Mouse (Mus musculus): ENCODE data around the gene Atg10. TPM values are rescaled to one million over a fixed set of nuclear protein-coding genes. Genes with fewer than 3 reads are reported as not detected.
"Not testable (repeated sequence)": the region's sequence is repeated elsewhere in the genome, so short reads cannot be mapped to it uniquely, and the experiment has no call there.

The Atg10 gene
- polyA plus RNA-seq, 1 experiment from 2014 or later, result 24.0 TPM

GRCm38 (mm10) chr13:90925191-90925590 is 298.6 kb downstream of the Atg10 start:
- peaks cover 43% of the 10 kb centered on the region for H3K36me3 ChIP-seq
- H3K4me1 ChIP-seq, result peaks cover 4% of the 10 kb centered on the region; the same call in 1 of the 2 replicates
- 89% methylated on average over 5 of the region's 5 CpGs for WGBS
- no peak overlapping the region for H3K4me3 ChIP-seq
- H3K4me2 ChIP-seq, result no peak overlapping the region
- no peaks in the 10 kb centered on the region for H3K27me3 ChIP-seq
- H3K27ac ChIP-seq, result no peak overlapping the region
- no peak for ATAC-seq (ENCODE audit: insufficient number of reproducible peaks, insufficient read depth, low FRiP score, low TSS enrichment, low read depth)
- H3K9ac ChIP-seq, result no peak overlapping the region
- H3K9me3 ChIP-seq, result no peaks in the 10 kb centered on the region

GRCm38 (mm10) chr13:90924072-90924471 is 299.7 kb downstream of the Atg10 start:
- Histone ChIP-seq H3K4me3 (peak overlapping the region; percentile 85), H3K36me3 (peaks cover 42% of the 10 kb centered on the region), H3K4me1 (peaks cover 4% of the 10 kb centered on the region; the same call in 1 of the 2 replicates), H3K9ac (peak overlapping the region; percentile 97), H3K4me2 (peak overlapping the region; percentile 68), H3K27me3 (no peaks in the 10 kb centered on the region), H3K27ac (peak overlapping the region; percentile 86; the same call in 1 of the 2 replicates), H3K9me3 (no peaks in the 10 kb centered on the region)
- 41% methylated on average over 9 of the region's 9 CpGs for WGBS
- no peak for ATAC-seq (ENCODE audit: insufficient number of reproducible peaks, insufficient read depth, low FRiP score, low TSS enrichment, low read depth)

GRCm38 (mm10) chr13:90923617-90924016 is 300.2 kb downstream of the Atg10 start:
- Histone ChIP-seq H3K36me3 (peaks cover 38% of the 10 kb centered on the region), H3K27ac (peak overlapping the region; percentile 86), H3K4me3 (peak overlapping the region; percentile 85), H3K9ac (peak overlapping the region; percentile 97), H3K4me2 (peak overlapping the region; percentile 68)
- WGBS, result under 1% methylated on average over 13 of the region's 13 CpGs
- not testable (repeated sequence) for H3K9me3 ChIP-seq; H3K27me3 ChIP-seq; ATAC-seq (ENCODE audit: insufficient number of reproducible peaks, insufficient read depth, low FRiP score, low TSS enrichment, low read depth); H3K4me1 ChIP-seq

GRCm38 (mm10) chr13:90922751-90923612 is 300.8 kb downstream of the Atg10 start, which contains the start of gene Rps23:
Gene Rps23, plus strand, starts transcription at chr13:90922958.
- H3K27ac ChIP-seq, result peak within 1 kb of the TSS; percentile 86
- peak within 1 kb of the TSS; percentile 68 for H3K4me2 ChIP-seq
- peak within 1 kb of the TSS; percentile 97 for H3K9ac ChIP-seq
- H3K36me3 ChIP-seq, result peaks cover 32% of the 10 kb centered on the region
- no peaks in the 10 kb centered on the region for H3K9me3 ChIP-seq
- H3K4me1 ChIP-seq, result peaks cover 4% of the 10 kb centered on the region; the same call in 1 of the 2 replicates
- H3K27me3 ChIP-seq, result no peaks in the 10 kb centered on the region
- under 1% methylated on average over 57 of the region's 57 CpGs for WGBS
- peak within 1 kb of the TSS; percentile 85 for H3K4me3 ChIP-seq
- ATAC-seq (ENCODE audit: insufficient number of reproducible peaks, insufficient read depth, low FRiP score, low TSS enrichment, low read depth), result peak; percentile 98

DNA sequence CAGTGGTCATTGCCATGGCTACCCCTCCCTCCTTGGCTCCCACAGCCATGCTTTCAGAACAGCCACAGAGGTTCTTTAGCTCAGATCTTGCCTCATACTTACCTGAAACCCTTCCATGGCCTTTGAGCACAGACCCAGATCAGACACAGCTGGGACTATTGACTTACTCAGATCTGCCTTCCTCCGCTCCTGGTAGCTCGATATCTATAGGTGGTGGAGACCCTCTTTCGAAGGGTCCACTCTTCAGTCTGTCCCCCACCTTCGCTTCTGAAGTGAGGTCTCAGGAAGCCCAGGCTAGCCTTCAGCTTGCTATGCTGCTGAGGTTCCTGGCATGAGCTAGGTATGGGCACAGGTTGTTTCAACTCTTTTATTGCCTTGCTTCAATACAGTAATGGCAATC is 309.0 kb downstream of the Atg10 start:
- ATAC-seq (ENCODE audit: insufficient number of reproducible peaks, insufficient read depth, low FRiP score, low TSS enrichment, low read depth), result no peak
- Histone ChIP-seq H3K36me3 (no peaks in the 10 kb centered on the region), H3K27ac (no peak overlapping the region), H3K9ac (no peak overlapping the region), H3K9me3 (no peaks in the 10 kb centered on the region), H3K4me2 (no peak overlapping the region), H3K4me3 (no peak overlapping the region), H3K27me3 (no peaks in the 10 kb centered on the region), H3K4me1 (no peaks in the 10 kb centered on the region)
- WGBS, result 94% methylated on average over 4 of the region's 4 CpGs

DNA sequence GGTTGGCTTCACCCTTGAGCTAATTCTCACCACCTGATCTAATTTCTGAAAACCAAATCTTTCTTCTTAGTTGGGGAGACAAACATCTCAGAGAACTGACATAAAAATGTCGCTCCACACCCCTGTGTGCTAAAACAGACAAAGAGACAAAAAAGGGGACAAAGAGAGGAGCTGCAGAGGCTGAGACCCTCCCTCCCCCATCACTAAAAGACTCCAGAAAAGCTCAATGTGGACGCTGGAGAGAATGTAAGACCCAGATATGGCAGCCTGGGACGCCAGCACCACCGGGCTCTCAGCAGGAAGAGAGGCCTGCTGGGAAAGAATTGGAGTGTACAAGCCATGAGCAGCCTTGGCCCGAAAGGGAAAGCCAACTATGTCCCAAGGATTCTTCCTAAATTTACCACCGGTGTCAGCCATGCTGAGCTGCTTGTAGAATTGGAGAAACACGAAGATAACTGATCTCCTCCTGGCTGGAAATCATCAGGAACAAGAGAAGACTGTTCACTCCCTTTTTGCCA is 310.0 kb downstream of the Atg10 start:
- Histone ChIP-seq H3K4me2 (no peak overlapping the region), H3K9me3 (no peaks in the 10 kb centered on the region), H3K9ac (no peak overlapping the region), H3K36me3 (no peaks in the 10 kb centered on the region), H3K27me3 (no peaks in the 10 kb centered on the region), H3K4me1 (no peaks in the 10 kb centered on the region), H3K4me3 (no peak overlapping the region), H3K27ac (no peak overlapping the region)
- no peak for ATAC-seq (ENCODE audit: insufficient number of reproducible peaks, insufficient read depth, low FRiP score, low TSS enrichment, low read depth)
- WGBS, result 57% methylated on average over 7 of the region's 7 CpGs

- no peaks in the 10 kb centered on the region for H3K36me3 ChIP-seq
- no peak for ATAC-seq (ENCODE audit: insufficient number of reproducible peaks, insufficient read depth, low FRiP score, low TSS enrichment, low read depth)
- H3K4me3 ChIP-seq, result no peak overlapping the region
- no peak overlapping the region for H3K27ac ChIP-seq
- no peaks in the 10 kb centered on the region for H3K9me3 ChIP-seq
- WGBS, result 70% methylated on average over 17 of the region's 17 CpGs
- H3K4me1 ChIP-seq, result no peaks in the 10 kb centered on the region
- H3K4me2 ChIP-seq, result no peak overlapping the region
- no peak overlapping the region for H3K9ac ChIP-seq
- H3K27me3 ChIP-seq, result no peaks in the 10 kb centered on the region
Measured at GRCm38 (mm10) chr13:90912760-90913674, 310.8 kb downstream of the Atg10 start.

DNA sequence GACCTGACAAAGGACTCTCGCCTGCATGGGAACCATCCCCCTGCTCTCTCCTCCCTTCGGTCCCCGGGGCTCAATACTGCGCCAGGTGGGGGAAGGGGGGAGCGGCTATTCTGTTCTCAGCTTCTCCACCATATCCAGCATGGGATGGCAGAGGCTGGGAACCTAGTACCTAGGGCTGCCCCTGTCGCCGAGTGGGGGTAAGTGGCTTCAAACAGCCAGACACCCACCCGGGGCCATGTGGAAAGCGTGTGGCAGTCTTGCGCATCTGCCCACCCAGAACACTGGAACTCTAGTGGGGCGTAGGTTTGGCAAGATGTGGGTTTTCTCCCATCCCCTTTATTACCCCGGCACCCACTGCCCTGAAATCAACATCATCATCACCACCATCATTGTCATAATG is 316.4 kb downstream of the Atg10 start:
- Histone ChIP-seq H3K27ac (no peak overlapping the region), H3K9me3 (no peaks in the 10 kb centered on the region; the same call in 1 of the 2 replicates), H3K9ac (no peak overlapping the region), H3K4me2 (no peak overlapping the region), H3K4me3 (no peak overlapping the region), H3K4me1 (no peaks in the 10 kb centered on the region), H3K27me3 (no peaks in the 10 kb centered on the region), H3K36me3 (no peaks in the 10 kb centered on the region)
- no peak for ATAC-seq (ENCODE audit: insufficient number of reproducible peaks, insufficient read depth, low FRiP score, low TSS enrichment, low read depth)
- WGBS, result 86% methylated on average over 12 of the region's 12 CpGs

- H3K9ac ChIP-seq, result no peak within 1 kb of the TSS
- no peak for ATAC-seq (ENCODE audit: insufficient number of reproducible peaks, insufficient read depth, low FRiP score, low TSS enrichment, low read depth)
- H3K9me3 ChIP-seq, result no peaks in the 10 kb centered on the region; the same call in 1 of the 2 replicates
- no peaks in the 10 kb centered on the region for H3K27me3 ChIP-seq
- H3K36me3 ChIP-seq, result no peaks in the 10 kb centered on the region
- H3K27ac ChIP-seq, result no peak within 1 kb of the TSS
- H3K4me2 ChIP-seq, result no peak within 1 kb of the TSS
- no peak within 1 kb of the TSS for H3K4me3 ChIP-seq
- H3K4me1 ChIP-seq, result no peaks in the 10 kb centered on the region
- WGBS, result 95% methylated on average over 5 of the region's 5 CpGs
Measured at GRCm38 (mm10) chr13:90905176-90905575, 318.6 kb downstream of the Atg10 start, which contains the start of gene Atp6ap1l. Gene Atp6ap1l, minus strand, starts transcription at chr13:90905355.

- no peaks in the 10 kb centered on the region for H3K9me3 ChIP-seq
- no peak for ATAC-seq (ENCODE audit: insufficient number of reproducible peaks, insufficient read depth, low FRiP score, low TSS enrichment, low read depth)
- no peaks in the 10 kb centered on the region for H3K36me3 ChIP-seq
- H3K9ac ChIP-seq, result no peak overlapping the region
- H3K27me3 ChIP-seq, result no peaks in the 10 kb centered on the region
- H3K4me1 ChIP-seq, result peaks cover 7% of the 10 kb centered on the region; the same call in 1 of the 2 replicates
- no peak overlapping the region for H3K27ac ChIP-seq
- no peak overlapping the region for H3K4me2 ChIP-seq
- 85% methylated on average over 12 of the region's 12 CpGs for WGBS
- H3K4me3 ChIP-seq, result no peak overlapping the region
Measured at GRCm38 (mm10) chr13:90896821-90897220, 326.9 kb downstream of the Atg10 start.

GRCm38 (mm10) chr13:90896098-90896497 is 327.7 kb downstream of the Atg10 start:
- Histone ChIP-seq H3K4me1 (peaks cover 7% of the 10 kb centered on the region; the same call in 1 of the 2 replicates), H3K4me3 (no peak overlapping the region), H3K9ac (no peak overlapping the region), H3K36me3 (no peaks in the 10 kb centered on the region), H3K4me2 (no peak overlapping the region), H3K27me3 (no peaks in the 10 kb centered on the region), H3K9me3 (no peaks in the 10 kb centered on the region), H3K27ac (no peak overlapping the region)
- no peak for ATAC-seq (ENCODE audit: insufficient number of reproducible peaks, insufficient read depth, low FRiP score, low TSS enrichment, low read depth)
- 27% methylated on average over 2 of the region's 2 CpGs for WGBS

Data from embryonic facial prominence, embryonic 13.5 days (tissue).